In genomic region chr1:106901406-106901805, GRCm38 (mm10) we compare ENCODE assay signal across 9 mouse cellular contexts. TPM values are rescaled to one million over a fixed set of nuclear protein-coding genes. Genes with fewer than 3 reads are reported as not detected.
A peak's percentile ranks its signal among the peaks of the same experiment; 100 is the strongest.
DNase-seq lines count a peak whose midpoint lies in the region; ATAC-seq and TF ChIP-seq lines count a peak whose summit lies in the region.
"Had no signal": no experiment of that assay in that cellular context is flagged by ENCODE, and none has a peak within 500 bp of the region (broad histone marks: within the 10 kb centered on the region; RNA-seq: fewer than 3 reads in every experiment).

No protein-coding gene starts in this region.

- H3K4me3 ChIP-seq in forebrain, postnatal 0 days (ENCODE audit: low read depth, low read length): no peak overlapping the region
- no peak overlapping the region for H3K4me3 ChIP-seq in forebrain, embryonic 13.5 days

- H3K4me2 ChIP-seq in forebrain, postnatal 0 days (ENCODE audit: low read depth): no peak overlapping the region
- no peak overlapping the region for H3K4me2 ChIP-seq in forebrain, embryonic 13.5 days

- H3K27me3 ChIP-seq in forebrain, postnatal 0 days (ENCODE audit: insufficient read depth, low read length): no peaks in the 10 kb centered on the region
- no peaks in the 10 kb centered on the region for H3K27me3 ChIP-seq in forebrain, embryonic 13.5 days

- H3K9me3 ChIP-seq in forebrain, postnatal 0 days (ENCODE audit: low read length): no peaks in the 10 kb centered on the region
- H3K9me3 ChIP-seq in forebrain, embryonic 13.5 days (replicated peaks): no peaks in the 10 kb centered on the region

- no peak overlapping the region for H3K9ac ChIP-seq in forebrain, postnatal 0 days
- no peak overlapping the region for H3K9ac ChIP-seq in forebrain, embryonic 13.5 days

- peak; percentile 1 for DNase-seq in forebrain, postnatal 0 days
- DNase-seq in ovary, postnatal 10 days (ENCODE audit: low spot score): peak; percentile 2
- no peak for DNase-seq in ovary, postnatal 36 days (ENCODE audit: low spot score)
- peak; percentile 10 for DNase-seq in c-Kit-positive CD71-positive TER-119-positive erythroid progenitor cells, embryonic 14.5 days (ENCODE audit: low spot score)
- DNase-seq in kidney, postnatal 4 days: peak; percentile 9 to 19
- DNase-seq in retina, postnatal 1 day: peak; percentile 35
- DNase-seq in cerebellum, adult 8-10 months: no peak

- no peak overlapping the region for H3K27ac ChIP-seq in forebrain, postnatal 0 days (ENCODE audit: low read depth, low read length)
- no peak overlapping the region for H3K27ac ChIP-seq in forebrain, embryonic 13.5 days

- WGBS in forebrain, postnatal 0 days: 39% methylated on average over 4 of the region's 4 CpGs
- 33% methylated on average over 4 of the region's 4 CpGs for WGBS in forebrain, embryonic 13.5 days

- no peaks in the 10 kb centered on the region for H3K36me3 ChIP-seq in forebrain, postnatal 0 days (ENCODE audit: insufficient read depth)
- H3K36me3 ChIP-seq in forebrain, embryonic 13.5 days (ENCODE audit: poor library complexity, severe bottlenecking): no peaks in the 10 kb centered on the region

- ATAC-seq in forebrain, postnatal 0 days: 0 out of 2 replicates have a peak, but pooled peaks have one; percentile 34
- no peak for ATAC-seq in forebrain, embryonic 13.5 days

- H3K4me1 ChIP-seq in forebrain, postnatal 0 days (ENCODE audit: insufficient read depth): no peaks in the 10 kb centered on the region
- no peaks in the 10 kb centered on the region for H3K4me1 ChIP-seq in forebrain, embryonic 13.5 days

- TF ChIP-seq CTCF in forebrain, postnatal 0 days (IDR thresholded peaks at IDR 0.05; ENCODE audit: low read depth): peak; percentile 62

RNA-seq across cellular contexts. Expression of gene Serpinb12, which starts 32.8 kb away (rescaled TPM):
- not detected in 2 replicates for total RNA-seq in forebrain, postnatal 0 days (2014; rRNA removed)
- not detected in 2 replicates for polyA plus RNA-seq in forebrain, postnatal 0 days (2015; fragmentation: Nextera tagmentation; extraction: Ambion mirVana)
- not detected in 2 replicates for polyA plus RNA-seq in forebrain, embryonic 13.5 days (2015; fragmentation: Nextera tagmentation; extraction: Ambion mirVana)
- polyA plus RNA-seq: large intestine, adult 2 months had no signal

RNA-seq across cellular contexts. Expression of gene Serpinb5, which starts 40.4 kb away (rescaled TPM):
- total RNA-seq in forebrain, postnatal 0 days (2014; rRNA removed): 0.38 TPM in 1 of 2 replicates, not detected in the other
- 0.06 and 0.08 TPM in 2 replicates for polyA plus RNA-seq in forebrain, postnatal 0 days (2015; fragmentation: Nextera tagmentation; extraction: Ambion mirVana)
- not detected in 2 replicates for polyA plus RNA-seq in forebrain, embryonic 13.5 days (2015; fragmentation: Nextera tagmentation; extraction: Ambion mirVana)

Comparison
In these comparisons a context has a peak if more than half of its experiments do, and no peak if none do; other contexts are left out.
1. DNase-seq: peak in forebrain, postnatal 0 days (single experiment), ovary, postnatal 10 days (single experiment), c-Kit-positive CD71-positive TER-119-positive erythroid progenitor cells, embryonic 14.5 days (single experiment), kidney, postnatal 4 days (2 of 2) and retina, postnatal 1 day (single experiment); none in ovary, postnatal 36 days (single experiment) and cerebellum, adult 8-10 months (single experiment).